Mouse (Mus musculus) adrenal gland, postnatal 14 days (tissue): ENCODE results near the gene Pigo. TPM values are rescaled to one million over a fixed set of nuclear protein-coding genes. Genes with fewer than 3 reads are reported as not detected.

ENCODE experiments used
- DNase-seq: peaks from one replicate; pipeline ENCODE4 v3.0.0; 2021; ENCODE audit warnings: mixed read lengths
- total RNA-seq: library from RNA; stranded (reverse); gene quantifications from 2 replicates; pipeline ENCODE4 v1.2.3, GENCODE M21; 2021

The Pigo gene
- total RNA-seq, 1 experiment from 2014 or later, result 16.8 TPM

- DNase-seq, result no peak
Measured at GRCm38 (mm10) chr4:43037860-43038566, 12.4 kb upstream of the Pigo start.

- no peak for DNase-seq
Measured at GRCm38 (mm10) chr4:43036356-43036755, 10.7 kb upstream of the Pigo start.

- DNase-seq, result no peak
Measured at GRCm38 (mm10) chr4:43035851-43036250, 10.2 kb upstream of the Pigo start.

- no peak for DNase-seq
Measured at GRCm38 (mm10) chr4:43033481-43033880, 7.9 kb upstream of the Pigo start.

- DNase-seq, result no peak
Measured at GRCm38 (mm10) chr4:43032501-43032900, 6.9 kb upstream of the Pigo start.

- DNase-seq, result peak; percentile 96
Measured at GRCm38 (mm10) chr4:43031237-43031995, 5.8 kb upstream of the Pigo start, which contains the start of gene Stoml2. TSS of gene Stoml2 (minus strand) at chr4:43031710.

- DNase-seq, result no peak
Measured at GRCm38 (mm10) chr4:43030780-43031230, 5.2 kb upstream of the Pigo start.

GRCm38 (mm10) chr4:43030352-43030751, 4.7 kb upstream of the Pigo start:
- DNase-seq, result no peak

GRCm38 (mm10) chr4:43029749-43030148, 4.1 kb upstream of the Pigo start:
- no peak for DNase-seq

- DNase-seq, result peak; percentile 72
Measured at GRCm38 (mm10) chr4:43029121-43029520, 3.5 kb upstream of the Pigo start.

GRCm38 (mm10) chr4:43024673-43025072, 946 bp downstream of the Pigo start:
- DNase-seq, result no peak

- no peak for DNase-seq
Measured at GRCm38 (mm10) chr4:43021341-43021740, 4.3 kb downstream of the Pigo start.

GRCm38 (mm10) chr4:43020876-43021275, 4.7 kb downstream of the Pigo start:
- DNase-seq, result no peak

GRCm38 (mm10) chr4:43019641-43020465, 5.8 kb downstream of the Pigo start:
- no peak for DNase-seq

- DNase-seq, result no peak
Measured at GRCm38 (mm10) chr4:43019176-43019575, 6.4 kb downstream of the Pigo start.

- DNase-seq, result peak; percentile 48
Measured at GRCm38 (mm10) chr4:43018156-43018555, 7.5 kb downstream of the Pigo start.

- DNase-seq, result no peak
Measured at GRCm38 (mm10) chr4:43012091-43012490, 13.5 kb downstream of the Pigo start.

- peak; percentile 91 for DNase-seq
Measured at GRCm38 (mm10) chr4:43010161-43011038, 15.2 kb downstream of the Pigo start, which contains the start of gene Fancg. TSS of gene Fancg (minus strand) at chr4:43010506.

GRCm38 (mm10) chr4:43005765-43006164, 19.9 kb downstream of the Pigo start:
- DNase-seq, result peak; percentile 40

- DNase-seq, result no peak
Measured at GRCm38 (mm10) chr4:43004951-43005350, 20.7 kb downstream of the Pigo start.

- no peak for DNase-seq
Measured at GRCm38 (mm10) chr4:43002756-43003439, 22.7 kb downstream of the Pigo start.
